Mouse (Mus musculus): ENCODE measurements at regions not wholly inside any gene's neighbourhood (a gene's known extent, or its start where the extent isn't known, plus 50 kb on each side); places are given as distances from the start of the nearest gene placed in this dataset.
"Not testable (repeated sequence)": the region's sequence is repeated elsewhere in the genome, so short reads cannot be mapped to it uniquely, and the experiment has no call there.

- H3K4me1 ChIP-seq (replicated peaks): no peaks in the 10 kb centered on the region
- H3K4me2 ChIP-seq: no peak overlapping the region
- H3K4me3 ChIP-seq (replicated peaks): no peak overlapping the region
- H3K27me3 ChIP-seq: no peaks in the 10 kb centered on the region
- H3K9ac ChIP-seq: no peak overlapping the region
- no peak for ATAC-seq (ENCODE audit: insufficient read depth)
- H3K36me3 ChIP-seq (replicated peaks): no peaks in the 10 kb centered on the region
- no peak overlapping the region for H3K27ac ChIP-seq (replicated peaks)
- 61% methylated on average over 3 of the region's 3 CpGs for WGBS (ENCODE audit: insufficient replicate concordance)
- H3K9me3 ChIP-seq (replicated peaks): no peaks in the 10 kb centered on the region
Observed at GRCm38 (mm10) chr13:82058872-82059271, 276.0 kb downstream of the Cetn3 start.

GRCm38 (mm10) chr13:82059498-82059897 is 276.6 kb downstream of the Cetn3 start:
- Histone ChIP-seq H3K9me3 (replicated peaks) (no peaks in the 10 kb centered on the region), H3K4me3 (replicated peaks) (no peak overlapping the region), H3K4me1 (replicated peaks) (no peaks in the 10 kb centered on the region), H3K27ac (replicated peaks) (no peak overlapping the region), H3K27me3 (no peaks in the 10 kb centered on the region), H3K36me3 (replicated peaks) (no peaks in the 10 kb centered on the region), H3K9ac (no peak overlapping the region), H3K4me2 (no peak overlapping the region)
- ATAC-seq (ENCODE audit: insufficient read depth): no peak
- WGBS (ENCODE audit: insufficient replicate concordance): 39% methylated on average over 5 of the region's 5 CpGs

GRCm38 (mm10) chr13:82063880-82064279 is 281.0 kb downstream of the Cetn3 start:
- not testable (repeated sequence) for H3K4me3 ChIP-seq (replicated peaks); H3K9me3 ChIP-seq (replicated peaks); H3K36me3 ChIP-seq (replicated peaks); H3K4me1 ChIP-seq (replicated peaks); H3K9ac ChIP-seq; H3K27me3 ChIP-seq; ATAC-seq (ENCODE audit: insufficient read depth); H3K27ac ChIP-seq (replicated peaks); H3K4me2 ChIP-seq
- 61% methylated on average over 2 of the region's 2 CpGs for WGBS (ENCODE audit: insufficient replicate concordance)

- no peak overlapping the region for H3K4me3 ChIP-seq (replicated peaks)
- no peaks in the 10 kb centered on the region for H3K36me3 ChIP-seq (replicated peaks)
- H3K9me3 ChIP-seq (replicated peaks): no peaks in the 10 kb centered on the region
- H3K4me1 ChIP-seq (replicated peaks): no peaks in the 10 kb centered on the region
- no peak overlapping the region for H3K9ac ChIP-seq
- no peak overlapping the region for H3K4me2 ChIP-seq
- ATAC-seq (ENCODE audit: insufficient read depth): no peak
- WGBS (ENCODE audit: insufficient replicate concordance): 27% methylated on average over 1 of the region's 1 CpGs
- no peaks in the 10 kb centered on the region for H3K27me3 ChIP-seq
- H3K27ac ChIP-seq (replicated peaks): no peak overlapping the region
Observed at GRCm38 (mm10) chr13:82066174-82066573, 283.3 kb downstream of the Cetn3 start.

GRCm38 (mm10) chr13:82066674-82067270 is 283.9 kb downstream of the Cetn3 start:
- Histone ChIP-seq H3K36me3 (replicated peaks) (no peaks in the 10 kb centered on the region), H3K27ac (replicated peaks) (no peak overlapping the region), H3K9ac (no peak overlapping the region), H3K9me3 (replicated peaks) (no peaks in the 10 kb centered on the region), H3K4me2 (no peak overlapping the region), H3K4me1 (replicated peaks) (no peaks in the 10 kb centered on the region), H3K27me3 (no peaks in the 10 kb centered on the region), H3K4me3 (replicated peaks) (no peak overlapping the region)
- ATAC-seq (ENCODE audit: insufficient read depth): no peak
- 62% methylated on average over 3 of the region's 3 CpGs for WGBS (ENCODE audit: insufficient replicate concordance)

- Histone ChIP-seq H3K4me1 (replicated peaks) (no peaks in the 10 kb centered on the region), H3K4me3 (replicated peaks) (no peak overlapping the region), H3K27ac (replicated peaks) (no peak overlapping the region), H3K9me3 (replicated peaks) (no peaks in the 10 kb centered on the region), H3K27me3 (no peaks in the 10 kb centered on the region), H3K4me2 (no peak overlapping the region), H3K36me3 (replicated peaks) (no peaks in the 10 kb centered on the region), H3K9ac (no peak overlapping the region)
- no peak for ATAC-seq (ENCODE audit: insufficient read depth)
- 61% methylated on average over 1 of the region's 1 CpGs for WGBS (ENCODE audit: insufficient replicate concordance)
Observed at GRCm38 (mm10) chr13:82072449-82072848, 289.6 kb downstream of the Cetn3 start.

- Histone ChIP-seq H3K4me2 (no peak overlapping the region), H3K9ac (no peak overlapping the region), H3K36me3 (replicated peaks) (no peaks in the 10 kb centered on the region), H3K27me3 (no peaks in the 10 kb centered on the region), H3K9me3 (replicated peaks) (no peaks in the 10 kb centered on the region), H3K4me1 (replicated peaks) (no peaks in the 10 kb centered on the region), H3K4me3 (replicated peaks) (no peak overlapping the region), H3K27ac (replicated peaks) (no peak overlapping the region)
- no peak for ATAC-seq (ENCODE audit: insufficient read depth)
Observed at GRCm38 (mm10) chr13:82073343-82073742, 290.5 kb downstream of the Cetn3 start.

GRCm38 (mm10) chr13:82081375-82081774 is 298.5 kb downstream of the Cetn3 start:
- Histone ChIP-seq H3K36me3 (replicated peaks) (no peaks in the 10 kb centered on the region), H3K9ac (no peak overlapping the region), H3K27me3 (no peaks in the 10 kb centered on the region), H3K4me1 (replicated peaks) (no peaks in the 10 kb centered on the region), H3K9me3 (replicated peaks) (no peaks in the 10 kb centered on the region), H3K4me2 (no peak overlapping the region), H3K4me3 (replicated peaks) (no peak overlapping the region), H3K27ac (replicated peaks) (no peak overlapping the region)
- WGBS (ENCODE audit: insufficient replicate concordance): 61% methylated on average over 2 of the region's 2 CpGs
- no peak for ATAC-seq (ENCODE audit: insufficient read depth)

- no peak overlapping the region for H3K4me2 ChIP-seq
- H3K9me3 ChIP-seq (replicated peaks): no peaks in the 10 kb centered on the region
- no peaks in the 10 kb centered on the region for H3K27me3 ChIP-seq
- ATAC-seq (ENCODE audit: insufficient read depth): no peak
- WGBS (ENCODE audit: insufficient replicate concordance): 62% methylated on average over 3 of the region's 3 CpGs
- H3K27ac ChIP-seq (replicated peaks): no peak overlapping the region
- H3K36me3 ChIP-seq (replicated peaks): no peaks in the 10 kb centered on the region
- no peak overlapping the region for H3K9ac ChIP-seq
- no peak overlapping the region for H3K4me3 ChIP-seq (replicated peaks)
- no peaks in the 10 kb centered on the region for H3K4me1 ChIP-seq (replicated peaks)
Observed at GRCm38 (mm10) chr13:82087635-82088034, 304.8 kb downstream of the Cetn3 start.

- Histone ChIP-seq H3K4me1 (replicated peaks) (no peaks in the 10 kb centered on the region), H3K27me3 (no peaks in the 10 kb centered on the region), H3K9me3 (replicated peaks) (no peaks in the 10 kb centered on the region), H3K9ac (no peak overlapping the region), H3K4me3 (replicated peaks) (no peak overlapping the region), H3K36me3 (replicated peaks) (no peaks in the 10 kb centered on the region), H3K27ac (replicated peaks) (no peak overlapping the region), H3K4me2 (no peak overlapping the region)
- 69% methylated on average over 5 of the region's 5 CpGs for WGBS (ENCODE audit: insufficient replicate concordance)
- ATAC-seq (ENCODE audit: insufficient read depth): no peak
Observed at GRCm38 (mm10) chr13:82092186-82092585, 309.3 kb downstream of the Cetn3 start.

GRCm38 (mm10) chr13:82106032-82106431 is 323.2 kb downstream of the Cetn3 start:
- H3K36me3 ChIP-seq (replicated peaks): no peaks in the 10 kb centered on the region
- ATAC-seq (ENCODE audit: insufficient read depth): no peak
- WGBS (ENCODE audit: insufficient replicate concordance): 41% methylated on average over 2 of the region's 2 CpGs

More at GRCm38 (mm10) chr13:82106032-82106431, 323.2 kb downstream of the Cetn3 start:
- no peak overlapping the region for H3K4me2 ChIP-seq
- H3K27ac ChIP-seq (replicated peaks): no peak overlapping the region
- no peaks in the 10 kb centered on the region for H3K9me3 ChIP-seq (replicated peaks)
- no peak overlapping the region for H3K4me3 ChIP-seq (replicated peaks)
- no peak overlapping the region for H3K9ac ChIP-seq
- no peaks in the 10 kb centered on the region for H3K4me1 ChIP-seq (replicated peaks)
- no peaks in the 10 kb centered on the region for H3K27me3 ChIP-seq

Data from liver, embryonic 15.5 days (tissue).